Mouse (Mus musculus) c-Kit-positive CD71-positive TER-119-positive erythroid progenitor cells, embryonic 14.5 days (primary cell): ENCODE data around the gene 1700034J05Rik.

Experiments
- DNase-seq: peaks from one replicate; pipeline ENCODE4 v3.0.0-alpha.2; 2013; ENCODE audit warnings: low spot score

The 1700034J05Rik gene

GRCm38 (mm10) chr6:146954258-146954657 lies at the start of gene 1700034J05Rik:
Gene 1700034J05Rik, minus strand, starts transcription at chr6:146954422.
- no peak for DNase-seq

GRCm38 (mm10) chr6:146999755-147000154 lies 45.5 kb upstream of the 1700034J05Rik start:
- DNase-seq: no peak

- DNase-seq: no peak
Measured at GRCm38 (mm10) chr6:146999302-146999701, 45.1 kb upstream of the 1700034J05Rik start.

- no peak for DNase-seq
Measured at GRCm38 (mm10) chr6:146998710-146999109, 44.5 kb upstream of the 1700034J05Rik start.

GRCm38 (mm10) chr6:146997006-146997405 lies 42.8 kb upstream of the 1700034J05Rik start:
- no peak for DNase-seq

- no peak for DNase-seq
Measured at GRCm38 (mm10) chr6:146995878-146996277, 41.7 kb upstream of the 1700034J05Rik start.

GRCm38 (mm10) chr6:146995391-146995790 lies 41.2 kb upstream of the 1700034J05Rik start:
- DNase-seq: no peak

- peak; percentile 41 for DNase-seq
Measured at GRCm38 (mm10) chr6:146994236-146994635, 40.0 kb upstream of the 1700034J05Rik start.

GRCm38 (mm10) chr6:146984569-146984968 lies 30.3 kb upstream of the 1700034J05Rik start:
- DNase-seq: no peak

GRCm38 (mm10) chr6:146981249-146981835 lies 27.1 kb upstream of the 1700034J05Rik start:
- no peak for DNase-seq

GRCm38 (mm10) chr6:146979953-146980352 lies 25.7 kb upstream of the 1700034J05Rik start:
- DNase-seq: no peak

- DNase-seq: no peak
Measured at GRCm38 (mm10) chr6:146979115-146979744, 25.0 kb upstream of the 1700034J05Rik start.

GRCm38 (mm10) chr6:146978691-146979114 lies 24.5 kb upstream of the 1700034J05Rik start:
- no peak for DNase-seq

GRCm38 (mm10) chr6:146976446-146976845 lies 22.2 kb upstream of the 1700034J05Rik start:
- no peak for DNase-seq

- no peak for DNase-seq
Measured at GRCm38 (mm10) chr6:146973830-146974229, 19.6 kb upstream of the 1700034J05Rik start.

- no peak for DNase-seq
Measured at GRCm38 (mm10) chr6:146973406-146973805, 19.2 kb upstream of the 1700034J05Rik start.

- no peak for DNase-seq
Measured at GRCm38 (mm10) chr6:146972740-146973139, 18.5 kb upstream of the 1700034J05Rik start.

- no peak for DNase-seq
Measured at GRCm38 (mm10) chr6:146972009-146972408, 17.8 kb upstream of the 1700034J05Rik start.

GRCm38 (mm10) chr6:146971366-146971765 lies 17.1 kb upstream of the 1700034J05Rik start:
- DNase-seq: no peak

GRCm38 (mm10) chr6:146970811-146971210 lies 16.6 kb upstream of the 1700034J05Rik start:
- DNase-seq: no peak

GRCm38 (mm10) chr6:146967836-146968235 lies 13.6 kb upstream of the 1700034J05Rik start:
- no peak for DNase-seq

GRCm38 (mm10) chr6:146966446-146967019 lies 12.3 kb upstream of the 1700034J05Rik start:
- DNase-seq: no peak

- no peak for DNase-seq
Measured at GRCm38 (mm10) chr6:146965139-146965772, 11.0 kb upstream of the 1700034J05Rik start.
